Mouse (Mus musculus) heart, adult 10 weeks (tissue): ENCODE measurements around the gene Dscaml1. TPM values are rescaled to one million over a fixed set of nuclear protein-coding genes. Genes with fewer than 3 reads are reported as not detected.

Experiments
- polyA plus RNA-seq: library from polyadenylated mRNA; stranded (reverse); fragments of 350-450 nt; fragmentation: Illumina TruSeq; extraction: RNeasy Lipid Tissue Mini Kit (QIAGEN cat#74804); gene quantifications from one replicate; pipeline ENCODE4 v1.2.3, GENCODE M21; 2014; ENCODE audit warnings: low read depth, low replicate concordance

The Dscaml1 gene
- polyA plus RNA-seq = not detected

GRCm38 (mm10) chr9:45426456-45426855 is at the start of gene Dscaml1:
Gene Dscaml1, plus strand, starts transcription at chr9:45426628.

DNA sequence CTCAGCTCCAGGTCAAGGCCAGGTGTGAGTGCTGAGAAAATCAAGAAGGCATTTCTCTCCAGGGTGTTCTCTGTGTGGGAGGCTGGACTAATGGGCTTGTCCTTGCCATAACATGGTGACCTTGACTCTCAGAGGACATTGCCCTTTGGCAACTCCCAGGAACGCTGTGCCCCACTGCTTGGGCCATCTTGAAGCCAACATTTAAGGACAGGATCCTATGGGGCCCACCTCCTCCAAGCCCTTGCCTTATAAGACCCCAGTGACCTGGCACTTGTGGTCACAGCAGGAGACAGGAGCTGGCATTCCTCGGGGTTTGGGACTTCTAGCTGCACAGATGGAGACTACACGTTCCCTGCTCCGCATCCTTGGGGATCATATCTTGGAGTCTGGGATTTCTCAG is 27.0 kb upstream of the Dscaml1 start, which contains the start of gene Fxyd2:
TSS of gene Fxyd2 (plus strand) at position 236 of the 400 bp plus-strand sequence.

Other genes with a start within 250 kb of the Dscaml1 start
- gene BC049352, start 244.6 kb upstream of the Dscaml1 start, polyA plus RNA-seq = not detected
- gene Tmprss4, start 222.5 kb upstream of the Dscaml1 start, polyA plus RNA-seq = not detected
- gene Il10ra, start 157.5 kb upstream of the Dscaml1 start, polyA plus RNA-seq = 2.6 TPM
- 1.9 TPM for gene Tmprss13, start 107.5 kb upstream of the Dscaml1 start, polyA plus RNA-seq
- 31.1 TPM for gene Fxyd6, start 56.4 kb upstream of the Dscaml1 start, polyA plus RNA-seq
- gene Fxyd2, start 27.0 kb upstream of the Dscaml1 start, polyA plus RNA-seq = 4.1 TPM